Mouse (Mus musculus) lung, postnatal 25 days (tissue): Measurements from ENCODE around the gene Prpf4.

Experiments used
- DNase-seq: peaks from one replicate; pipeline ENCODE4 v3.0.0; 2022; ENCODE audit warnings: low spot score

The Prpf4 gene

GRCm38 (mm10) chr4:62408601-62409282 is at the start of gene Prpf4, which contains the start of gene Cdc26:
TSS of gene Prpf4 (plus strand) at chr4:62408797.
TSS of gene Cdc26 (minus strand) at chr4:62408642.
- DNase-seq = peak; percentile 99

GRCm38 (mm10) chr4:62359256-62359775 is 49.3 kb upstream of the Prpf4 start:
- no peak for DNase-seq

GRCm38 (mm10) chr4:62360088-62360804 is 48.4 kb upstream of the Prpf4 start, which contains the start of the genes Fkbp15 and Slc31a1:
TSS of gene Fkbp15 (minus strand) at chr4:62360548.
TSS of gene Slc31a1 (plus strand) at chr4:62360727.
- peak; percentile 99 for DNase-seq

- no peak for DNase-seq
Measured at GRCm38 (mm10) chr4:62360805-62361455, 47.7 kb upstream of the Prpf4 start.

GRCm38 (mm10) chr4:62361571-62361970 is 47.0 kb upstream of the Prpf4 start:
- no peak for DNase-seq

- DNase-seq = no peak
Measured at GRCm38 (mm10) chr4:62361997-62362396, 46.6 kb upstream of the Prpf4 start.

- DNase-seq = no peak
Measured at GRCm38 (mm10) chr4:62362437-62362836, 46.2 kb upstream of the Prpf4 start.

- no peak for DNase-seq
Measured at GRCm38 (mm10) chr4:62364299-62364698, 44.3 kb upstream of the Prpf4 start.

GRCm38 (mm10) chr4:62366291-62366690 is 42.3 kb upstream of the Prpf4 start:
- DNase-seq = peak; percentile 46

- DNase-seq = peak; percentile 33
Measured at GRCm38 (mm10) chr4:62367586-62367985, 41.0 kb upstream of the Prpf4 start.

GRCm38 (mm10) chr4:62369091-62369490 is 39.5 kb upstream of the Prpf4 start:
- no peak for DNase-seq

GRCm38 (mm10) chr4:62372410-62372809 is 36.2 kb upstream of the Prpf4 start:
- DNase-seq = no peak

- no peak for DNase-seq
Measured at GRCm38 (mm10) chr4:62372818-62373520, 35.6 kb upstream of the Prpf4 start.

- no peak for DNase-seq
Measured at GRCm38 (mm10) chr4:62373668-62374067, 34.9 kb upstream of the Prpf4 start.

GRCm38 (mm10) chr4:62374342-62374741 is 34.3 kb upstream of the Prpf4 start:
- DNase-seq = no peak

GRCm38 (mm10) chr4:62376123-62376522 is 32.5 kb upstream of the Prpf4 start:
- no peak for DNase-seq

- DNase-seq = no peak
Measured at GRCm38 (mm10) chr4:62379724-62380381, 28.7 kb upstream of the Prpf4 start.

- DNase-seq = no peak
Measured at GRCm38 (mm10) chr4:62383207-62383606, 25.4 kb upstream of the Prpf4 start.

GRCm38 (mm10) chr4:62383752-62384151 is 24.8 kb upstream of the Prpf4 start:
- no peak for DNase-seq

- DNase-seq = no peak
Measured at GRCm38 (mm10) chr4:62384159-62384558, 24.4 kb upstream of the Prpf4 start.

GRCm38 (mm10) chr4:62385439-62385838 is 23.2 kb upstream of the Prpf4 start:
- no peak for DNase-seq
